Mouse (Mus musculus) testis, adult 2 months (tissue): ENCODE measurements at regions not wholly inside any gene's neighbourhood (a gene's known extent, or its start where the extent isn't known, plus 50 kb on each side); places are given as distances from the start of the nearest gene placed in this dataset.

Experiments used
- CTCF ChIP-seq: fragments of 200-500 bp; IDR thresholded peaks from 2 replicates; pipeline ENCODE4 v1.5.1; 2012; ENCODE audit warnings: low read depth, mild to moderate bottlenecking, inconsistent platforms, low read length, moderate library complexity; ENCODE audit not compliant: control insufficient read depth, insufficient read depth, insufficient replicate concordance
- POLR2A ChIP-seq: fragments of 200-500 bp; IDR thresholded peaks from 2 replicates; pipeline ENCODE4 v1.6.1; 2012; ENCODE audit warnings: low read depth, mild to moderate bottlenecking, inconsistent platforms, low read length, moderate library complexity; ENCODE audit not compliant: control insufficient read depth

GRCm38 (mm10) chr10:83864591-83864990, 141.9 kb downstream of the 1500009L16Rik start:
- TF ChIP-seq POLR2A (no peak), CTCF (no peak)
